26 mouse cellular contexts compared by ENCODE assay signal in genomic region chr15:80795076-80795475, GRCm38 (mm10).
"Had no signal": no experiment of that assay in that cellular context is flagged by ENCODE, and none has a peak within 500 bp of the region (broad histone marks: within the 10 kb centered on the region; RNA-seq: fewer than 3 reads in every experiment).

No protein-coding gene starts in this region.

- H3K27me3 ChIP-seq: heart, embryonic 12.5 days; hindbrain, embryonic 12.5 days; intestine, embryonic 15.5 days; limb, embryonic 13.5 days; limb, embryonic 15.5 days; liver, embryonic 12.5 days had no signal

- DNase-seq: gastrocnemius, adult 2 months; gastrocnemius, postnatal 10 days; gastrocnemius, postnatal 25 days; heart, adult 18-20 months; heart, postnatal 10 days; heart, postnatal 4 days; kidney, adult 18-20 months; kidney, postnatal 25 days; kidney, postnatal 4 days; left cerebral cortex, postnatal 4 days; lung, adult 18-20 months had no signal

- H3K4me2 ChIP-seq: heart, embryonic 12.5 days; hindbrain, embryonic 12.5 days; hindbrain, embryonic 14.5 days; intestine, embryonic 15.5 days; limb, embryonic 13.5 days; limb, embryonic 15.5 days; liver, embryonic 12.5 days had no signal

- H3K9me3 ChIP-seq: heart, embryonic 10.5 days; heart, embryonic 12.5 days; hindbrain, embryonic 10.5 days; hindbrain, embryonic 12.5 days; intestine, embryonic 15.5 days; limb, embryonic 13.5 days; limb, embryonic 15.5 days; liver, embryonic 12.5 days had no signal

- H3K4me3 ChIP-seq: gastrocnemius, adult 2 months; heart, embryonic 10.5 days; heart, embryonic 12.5 days; hindbrain, embryonic 10.5 days; hindbrain, embryonic 12.5 days; intestine, embryonic 15.5 days; layer of hippocampus, adult 2 months; limb, embryonic 13.5 days; limb, embryonic 15.5 days; liver, embryonic 12.5 days had no signal

- H3K27ac ChIP-seq: heart, embryonic 10.5 days; hindbrain, embryonic 10.5 days; hindbrain, embryonic 12.5 days; hindbrain, embryonic 14.5 days; intestine, embryonic 15.5 days; kidney, postnatal 0 days; layer of hippocampus, adult 2 months; limb, embryonic 13.5 days; limb, embryonic 15.5 days; liver, embryonic 12.5 days; liver, embryonic 14.5 days had no signal

- ATAC-seq: hindbrain, embryonic 16.5 days; inflammation-experienced regulatory T-cells, adult 6 months; intestine, embryonic 15.5 days; intestine, postnatal 0 days; liver, embryonic 12.5 days had no signal

- H3K36me3 ChIP-seq: heart, embryonic 10.5 days; heart, embryonic 12.5 days; hindbrain, embryonic 10.5 days; hindbrain, embryonic 12.5 days; intestine, embryonic 15.5 days; limb, embryonic 13.5 days; limb, embryonic 15.5 days; liver, embryonic 12.5 days had no signal

- H3K9ac ChIP-seq: heart, embryonic 12.5 days; hindbrain, embryonic 12.5 days; hindbrain, embryonic 14.5 days; intestine, embryonic 15.5 days; limb, embryonic 13.5 days; limb, embryonic 15.5 days; liver, embryonic 12.5 days; liver, embryonic 14.5 days had no signal
